Mouse (Mus musculus) hindbrain, postnatal 0 days (tissue): ENCODE measurements around the gene Fam208b. TPM values are rescaled to one million over a fixed set of nuclear protein-coding genes. Genes with fewer than 3 reads are reported as not detected.
"Not testable (repeated sequence)": the region's sequence is repeated elsewhere in the genome, so short reads cannot be mapped to it uniquely, and the experiment has no call there.

Experiments used
- ATAC-seq: fragments of 200-750 bp; cut with Nextera tagmentation; 2 replicates; pipeline ENCODE4 v1.8.0; 2017; ENCODE audit warnings: mild to moderate bottlenecking, moderate TSS enrichment, moderate library complexity
- DNase-seq: peaks from one replicate; pipeline ENCODE4 v3.0.0-alpha.2; 2015; ENCODE audit warnings: low spot score
- H3K27ac ChIP-seq: fragments of 300-500 bp; sonication (generic); 2 replicates; pipeline ENCODE4 v1.5.1; 2014; ENCODE audit warnings: mild to moderate bottlenecking
- H3K27me3 ChIP-seq: fragments of 300-500 bp; sonication (generic); 2 replicates; pipeline ENCODE4 v1.6.1; 2014; ENCODE audit warnings: low read length, mixed read lengths; ENCODE audit not compliant: insufficient read depth
- H3K36me3 ChIP-seq: fragments of 300-500 bp; sonication (generic); 2 replicates; pipeline ENCODE4 v1.6.1; 2014; ENCODE audit warnings: low read length, mixed read lengths; ENCODE audit not compliant: insufficient read depth
- H3K4me1 ChIP-seq: fragments of 300-500 bp; sonication (generic); 2 replicates; pipeline ENCODE4 v1.6.1; 2014; ENCODE audit warnings: antibody characterized with exemption, low read length, mixed read lengths; ENCODE audit not compliant: insufficient read depth
- H3K4me2 ChIP-seq: fragments of 300-500 bp; sonication (generic); 2 replicates; pipeline ENCODE4 v1.6.1; 2014; ENCODE audit warnings: low read depth, mild to moderate bottlenecking, low read length, moderate library complexity, mixed read lengths
- H3K4me3 ChIP-seq: fragments of 300-500 bp; sonication (generic); 2 replicates; pipeline ENCODE4 v1.5.1; 2014; ENCODE audit warnings: low read length
- H3K9ac ChIP-seq: fragments of 300-500 bp; sonication (generic); replicated peaks from 2 replicates; pipeline ENCODE4 v1.6.1; 2014; ENCODE audit warnings: mild to moderate bottlenecking, low read length, moderate library complexity, mixed read lengths
- H3K9me3 ChIP-seq: fragments of 300-500 bp; sonication (generic); 2 replicates; pipeline ENCODE4 v1.6.1; 2016; ENCODE audit warnings: low read length, mixed read lengths
- CTCF ChIP-seq: IDR thresholded peaks from 2 replicates; pipeline ENCODE4 v1.5.1; 2016; ENCODE audit warnings: antibody characterized with exemption, control low read depth, low read depth
- WGBS: fragments of 180-500 bp; shearing (Covaris S2); extraction: QIAGEN DNeasy Blood & Tissue Kit; methylation state at CpG from one replicate; pipeline ENCODE4 v1.1.7; 2014; 5-methylcytosine and 5-hydroxymethylcytosine counted together
- polyA plus RNA-seq: library from polyadenylated mRNA; unstranded; fragments of >200 nt; fragmentation: Nextera tagmentation; extraction: Ambion mirVana; gene quantifications from 2 replicates; pipeline ENCODE4 v1.2.1, GENCODE M21; 2015
- total RNA-seq: library from RNA; depleted of rRNA; stranded (reverse); fragments of >200 nt; gene quantifications from 2 replicates; pipeline ENCODE4 v1.2.3, GENCODE M21; 2014; rRNA removed

Fam208b gene
- total and polyA plus RNA-seq, 2 experiments from 2014 or later, result 8.4 to 25.4 TPM

DNA sequence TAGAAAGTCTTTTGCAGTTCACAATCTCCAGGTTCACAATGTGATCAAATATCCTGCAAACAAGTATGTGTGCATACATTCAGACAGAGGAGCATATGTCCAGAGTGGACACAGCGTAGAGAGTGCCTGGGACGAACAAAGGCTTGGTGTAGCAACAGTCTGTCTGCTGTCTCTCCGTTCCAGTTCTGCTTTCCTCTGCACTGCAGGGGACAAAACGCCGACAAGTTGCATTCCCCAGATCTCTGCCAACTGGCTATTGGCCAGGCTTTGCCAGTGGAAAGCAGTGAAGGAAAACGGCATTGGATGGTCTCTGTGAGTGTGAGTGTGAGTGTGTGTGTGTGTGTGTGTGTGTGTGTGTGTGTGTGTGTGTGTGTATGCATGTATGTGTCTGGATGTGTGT lies 87.4 kb downstream of the Fam208b start:
- no peak overlapping the region for H3K27ac ChIP-seq
- TF ChIP-seq CTCF, result no peak
- DNase-seq (peak; percentile 65), ATAC-seq (peak; percentile 76)
- no peak overlapping the region for H3K4me3 ChIP-seq
- H3K4me1 ChIP-seq, result no peaks in the 10 kb centered on the region; the same call in 1 of the 2 replicates
- H3K9ac ChIP-seq, result no peak overlapping the region
- no peaks in the 10 kb centered on the region for H3K9me3 ChIP-seq
- no peak overlapping the region for H3K4me2 ChIP-seq
- no peaks in the 10 kb centered on the region for H3K27me3 ChIP-seq
- no peaks in the 10 kb centered on the region for H3K36me3 ChIP-seq
- WGBS, result 25% methylated on average over 6 of the region's 6 CpGs

- H3K4me1 ChIP-seq, H3K27me3 ChIP-seq, H3K27ac ChIP-seq, DNase-seq, H3K9ac ChIP-seq, H3K36me3 ChIP-seq, H3K4me2 ChIP-seq, H3K9me3 ChIP-seq, H3K4me3 ChIP-seq, ATAC-seq: not testable (repeated sequence)
- WGBS, result 45% methylated on average over 1 of the region's 1 CpGs
These were observed 90.9 kb downstream of the Fam208b start for GRCm38 (mm10) chr13:3519994-3520393.

GRCm38 (mm10) chr13:3519357-3519756 lies 91.6 kb downstream of the Fam208b start:
- H3K4me3 ChIP-seq, H3K27me3 ChIP-seq, H3K4me1 ChIP-seq, H3K9ac ChIP-seq, H3K4me2 ChIP-seq, H3K9me3 ChIP-seq, DNase-seq, ATAC-seq, H3K27ac ChIP-seq, H3K36me3 ChIP-seq: not testable (repeated sequence)
- WGBS, result 79% methylated on average over 4 of the region's 4 CpGs

Other genes with a start within 250 kb of the Fam208b start
- 185 and 300 TPM in 2 replicates for gene Gdi2, start 73.0 kb downstream of the Fam208b start, total RNA-seq
- 396 and 400 TPM in 2 replicates for gene Gdi2, start 73.0 kb downstream of the Fam208b start, polyA plus RNA-seq
- gene Asb13, start 22.9 kb upstream of the Fam208b start, total RNA-seq, result 16.6 and 17.3 TPM in 2 replicates
- gene Asb13, start 22.9 kb upstream of the Fam208b start, polyA plus RNA-seq, result 14.1 and 16.5 TPM in 2 replicates
- not detected in 2 replicates for gene Calml3, start 193.2 kb upstream of the Fam208b start, total RNA-seq
- not detected in 2 replicates for gene Calml3, start 193.2 kb upstream of the Fam208b start, polyA plus RNA-seq
- not detected in 2 replicates for gene Calm4, start 226.6 kb upstream of the Fam208b start, total RNA-seq
- 0.16 TPM in 1 of 2 replicates, not detected in the other for gene Calm4, start 226.6 kb upstream of the Fam208b start, polyA plus RNA-seq
- gene Calm5, start 243.1 kb upstream of the Fam208b start, total RNA-seq, result not detected in 2 replicates
- not detected in 2 replicates for gene Calm5, start 243.1 kb upstream of the Fam208b start, polyA plus RNA-seq